Mouse (Mus musculus): ENCODE data around the gene Rtp4. TPM values are rescaled to one million over a fixed set of nuclear protein-coding genes. Genes with fewer than 3 reads are reported as not detected.

Rtp4 gene
- total RNA-seq, 2 experiments from 2014 or later, result 1.4 to 2.0 TPM

DNA sequence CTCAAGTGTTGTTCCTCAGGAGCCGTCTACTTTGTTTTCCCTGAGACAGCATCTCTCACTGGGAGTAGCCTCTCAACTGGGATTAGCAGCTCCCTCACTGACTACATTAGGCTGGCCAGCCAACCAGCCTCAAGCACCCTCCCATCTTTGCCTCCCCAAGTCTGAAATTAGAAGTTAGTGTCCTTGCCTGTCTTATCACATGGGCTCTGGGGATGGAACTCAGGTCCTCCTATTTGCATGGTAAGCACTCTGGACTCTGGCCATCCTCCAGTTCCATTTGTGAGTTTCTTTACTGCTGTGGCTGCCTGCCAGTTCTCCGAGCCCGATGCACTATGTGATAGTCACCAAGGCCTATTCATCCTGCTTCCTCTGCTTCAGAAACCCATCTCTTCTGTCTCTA, 4.3 kb upstream of the Rtp4 start:
- DNase-seq, result no peak

DNA sequence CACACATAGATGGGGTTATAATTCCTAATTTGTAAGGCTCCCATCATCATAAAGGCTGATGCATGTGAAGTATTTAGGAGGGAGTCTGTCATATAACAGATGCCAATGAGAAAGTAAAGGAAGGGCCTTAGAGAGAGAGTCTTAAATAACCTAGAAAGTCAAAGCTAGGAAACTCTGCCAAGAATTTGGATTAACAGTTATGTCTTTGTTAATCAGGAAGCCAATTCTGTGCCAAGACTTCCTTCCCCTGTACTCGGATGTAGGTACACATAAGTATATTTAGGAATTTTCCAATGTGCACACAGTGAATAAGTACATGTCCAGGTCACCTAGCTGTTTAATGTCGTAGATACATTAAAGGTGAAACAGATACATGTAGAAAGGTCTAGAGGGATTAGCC, 3.5 kb upstream of the Rtp4 start:
- no peak for DNase-seq

DNA sequence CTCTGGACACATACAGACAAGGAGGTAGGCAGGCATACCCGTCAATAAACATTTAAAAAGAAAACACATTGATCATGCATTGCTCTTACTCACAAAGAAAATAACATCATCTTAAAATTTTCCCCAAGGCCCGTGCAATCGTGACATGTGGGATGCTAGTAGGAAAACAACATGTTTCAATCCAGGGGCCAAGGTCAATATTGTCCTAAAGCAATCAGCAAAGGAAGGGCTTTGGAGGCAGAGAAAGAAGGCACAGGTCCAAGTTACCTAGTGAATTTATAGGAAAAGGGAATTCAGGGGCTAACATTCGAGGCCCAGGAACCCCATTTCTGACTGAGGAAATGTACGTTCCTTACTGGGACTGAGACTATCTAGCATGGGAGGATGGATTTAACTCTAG, 2.9 kb upstream of the Rtp4 start:
- no peak for DNase-seq

DNA sequence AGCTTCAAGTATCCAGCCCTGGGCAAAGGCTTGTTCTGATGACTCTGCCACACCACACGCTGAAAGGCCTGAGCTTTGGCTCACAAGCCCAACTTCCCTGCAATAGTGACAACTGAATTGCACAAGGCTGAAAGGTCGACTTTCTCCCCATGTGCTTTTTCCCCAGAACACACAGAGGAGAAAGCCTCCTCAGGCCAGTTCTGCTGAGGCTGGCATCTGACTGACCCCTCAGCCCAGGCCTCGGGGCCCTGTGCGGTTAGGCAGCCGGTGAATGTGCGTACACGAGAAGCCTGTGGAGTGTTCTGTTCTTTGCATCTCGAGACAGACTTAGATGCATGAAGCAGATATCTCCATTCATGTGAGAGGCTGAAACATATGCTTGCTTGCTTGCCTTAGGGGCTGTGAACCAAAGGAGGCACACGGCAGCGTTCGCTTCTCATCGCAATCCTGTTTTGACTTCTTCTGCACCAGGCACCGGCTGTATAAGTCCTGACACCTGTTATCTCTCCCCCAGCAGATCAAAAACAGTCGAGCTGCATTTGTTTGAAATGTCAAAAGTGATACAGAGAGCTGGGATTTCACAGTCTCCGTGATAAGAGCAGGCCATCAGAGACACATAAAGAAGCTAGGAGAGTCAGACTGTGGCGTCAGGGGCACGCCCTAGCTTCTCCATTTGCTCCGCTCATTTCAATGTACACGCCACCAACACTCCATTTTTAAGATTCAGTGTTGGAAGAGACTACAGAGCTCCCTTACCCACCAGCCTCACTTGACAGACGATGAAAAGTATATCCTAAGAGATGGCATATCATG, 2.1 kb upstream of the Rtp4 start:
- DNase-seq, result peak in 1 of 2 experiments; percentile 19

DNA sequence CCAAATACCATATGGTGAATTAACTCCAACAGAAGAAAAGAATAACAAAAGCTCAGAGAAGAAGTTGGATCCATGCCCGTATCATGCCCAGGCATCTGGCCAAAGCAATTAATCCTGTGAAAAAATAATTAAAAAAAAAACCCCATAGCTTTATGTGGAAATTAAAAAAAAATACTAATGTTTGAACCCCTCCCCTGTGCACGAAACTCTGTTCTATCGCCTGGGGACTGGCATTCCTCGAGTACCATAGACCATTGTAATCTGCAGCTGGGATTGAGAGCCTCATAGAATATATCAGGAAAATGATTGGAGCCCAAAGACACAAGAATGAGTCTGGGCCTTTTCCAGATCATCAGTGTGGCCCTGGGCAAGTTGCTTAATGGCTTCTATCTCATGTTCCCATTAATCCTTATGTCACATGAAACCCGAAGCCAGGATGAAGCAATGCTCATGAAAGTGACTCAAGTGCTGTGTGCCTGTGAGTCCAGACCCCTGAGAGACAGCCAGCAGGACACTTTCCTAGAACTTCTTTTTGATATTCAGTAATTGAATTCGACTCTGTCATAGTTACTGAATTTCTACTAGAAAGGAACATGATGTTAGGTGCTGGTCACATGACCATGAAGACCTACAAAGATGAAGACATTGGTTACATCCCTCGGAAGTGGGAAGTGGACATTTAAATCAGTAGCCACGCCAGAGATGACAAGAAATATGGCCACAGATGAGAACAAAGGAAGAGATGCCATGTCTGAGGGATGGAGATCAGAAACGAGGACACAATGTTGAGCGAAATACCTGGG, 1.3 kb upstream of the Rtp4 start:
- peak in 1 of 2 experiments; percentile 29 for DNase-seq

DNA sequence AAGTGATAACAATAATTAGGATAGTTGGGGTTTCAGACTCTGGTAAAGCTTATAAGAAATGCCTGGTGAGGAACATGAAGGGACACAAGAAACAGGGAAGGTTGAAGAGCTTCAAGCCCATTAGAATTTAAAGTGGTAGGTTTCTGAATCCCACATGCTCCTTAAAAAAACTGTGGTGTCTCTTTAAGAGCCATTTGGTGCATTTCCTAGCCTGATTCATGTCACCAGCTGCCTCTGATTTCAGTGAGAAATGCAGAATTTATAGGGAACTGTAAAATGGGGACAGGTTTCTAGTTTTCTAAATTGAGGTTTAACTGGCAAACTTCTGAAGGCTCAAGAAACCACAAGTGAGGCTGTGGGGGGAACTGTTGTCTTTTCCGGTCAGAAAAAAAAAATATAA, 320 bp upstream of the Rtp4 start:
- DNase-seq, result no peak

DNA sequence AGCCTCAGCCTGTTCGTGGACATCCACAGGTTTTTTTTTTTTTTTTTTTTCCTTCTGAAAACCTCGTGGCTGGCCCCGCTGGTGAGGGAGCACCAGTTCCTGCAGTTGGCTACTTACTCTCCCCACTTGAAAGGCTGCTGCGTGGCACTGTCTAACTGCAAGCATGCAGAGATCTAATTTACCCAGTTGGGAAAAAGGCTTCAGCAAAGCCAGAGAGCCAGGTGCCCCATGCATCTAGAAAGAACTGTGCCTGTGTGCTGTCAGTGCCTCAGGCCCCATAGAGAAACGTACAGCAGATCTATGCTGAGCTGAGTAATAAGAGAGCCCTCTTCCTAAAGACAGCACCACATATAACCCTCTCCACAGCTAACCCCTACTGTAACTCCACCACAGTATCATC, 1.0 kb downstream of the Rtp4 start:
- no peak for DNase-seq

DNA sequence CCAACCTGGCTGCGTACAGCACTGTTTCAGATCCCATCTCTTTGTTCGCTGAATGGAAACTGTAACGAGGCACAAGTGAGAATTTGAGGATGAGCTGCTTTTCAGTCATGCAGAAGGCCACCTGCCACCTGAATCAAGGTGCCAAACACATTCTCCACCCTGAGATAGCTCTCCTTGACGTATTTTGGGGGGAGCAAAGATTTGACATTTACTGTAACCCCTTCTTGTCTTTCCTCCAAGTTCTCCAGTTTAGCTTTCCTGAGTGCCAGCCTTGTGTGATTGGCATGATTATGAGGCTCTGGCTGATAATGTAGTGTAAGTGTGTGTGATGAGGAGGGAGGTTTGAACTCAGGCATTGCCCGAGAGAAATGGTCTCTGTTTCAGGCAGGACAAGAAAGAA, 2.0 kb downstream of the Rtp4 start:
- DNase-seq, result no peak

DNA sequence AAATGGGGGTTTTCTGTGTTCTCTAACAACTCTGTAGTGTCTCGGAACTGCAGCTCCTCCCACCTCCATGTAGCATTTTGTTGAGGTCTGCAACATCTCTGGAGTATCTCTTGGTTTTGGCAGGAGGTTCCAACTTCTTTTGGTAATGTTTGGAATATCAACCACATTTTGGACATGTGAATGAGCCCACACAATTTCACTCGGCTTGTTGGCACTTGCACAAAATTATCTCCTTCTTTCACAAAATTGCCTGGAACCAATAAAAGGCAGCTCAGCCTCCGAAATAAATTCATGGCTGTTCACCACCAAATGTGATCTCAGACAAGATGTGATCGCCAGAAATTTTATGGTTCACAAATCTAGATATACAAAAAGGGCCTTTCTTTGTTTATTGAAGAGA, 9.1 kb downstream of the Rtp4 start:
- DNase-seq, result no peak

DNA sequence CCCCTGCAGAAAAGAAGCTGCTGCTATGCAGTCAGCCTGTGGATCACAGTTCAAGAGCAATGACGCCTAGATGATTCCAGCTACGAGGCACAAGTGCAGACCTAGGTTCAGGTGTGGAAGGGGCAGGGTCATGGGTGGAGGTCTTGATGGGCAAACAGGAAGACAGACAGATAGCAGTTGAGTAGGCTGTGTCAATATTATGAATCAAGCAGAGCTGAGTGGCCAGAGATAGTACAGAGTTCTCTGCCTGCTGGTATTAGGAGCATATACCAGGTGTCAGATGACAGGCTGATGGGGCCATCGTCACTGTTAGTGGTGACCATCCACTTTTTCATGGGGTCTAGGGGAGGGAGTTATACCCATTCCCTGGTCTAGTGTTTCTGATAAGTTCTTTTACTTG, 13.6 kb downstream of the Rtp4 start:
- no peak for DNase-seq

DNA sequence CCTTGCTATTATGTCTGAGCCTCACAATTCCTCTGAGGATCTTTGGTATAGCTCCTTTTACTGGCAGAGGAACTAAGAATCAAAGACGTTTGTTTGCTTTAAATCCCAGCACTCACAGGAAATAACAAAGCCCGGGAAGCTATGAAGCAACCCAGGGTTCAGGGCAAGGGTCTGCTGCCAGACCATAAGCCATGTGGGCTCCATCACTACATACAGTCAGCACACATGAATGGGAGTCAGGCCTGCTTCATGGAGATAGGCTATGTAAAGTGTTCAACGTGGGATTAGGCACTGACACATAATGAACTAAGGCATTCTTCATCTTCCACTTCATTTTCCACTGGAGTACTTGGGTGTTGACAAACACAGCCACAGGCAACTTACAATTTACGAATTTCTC, 21.0 kb downstream of the Rtp4 start:
- DNase-seq, result no peak

DNA sequence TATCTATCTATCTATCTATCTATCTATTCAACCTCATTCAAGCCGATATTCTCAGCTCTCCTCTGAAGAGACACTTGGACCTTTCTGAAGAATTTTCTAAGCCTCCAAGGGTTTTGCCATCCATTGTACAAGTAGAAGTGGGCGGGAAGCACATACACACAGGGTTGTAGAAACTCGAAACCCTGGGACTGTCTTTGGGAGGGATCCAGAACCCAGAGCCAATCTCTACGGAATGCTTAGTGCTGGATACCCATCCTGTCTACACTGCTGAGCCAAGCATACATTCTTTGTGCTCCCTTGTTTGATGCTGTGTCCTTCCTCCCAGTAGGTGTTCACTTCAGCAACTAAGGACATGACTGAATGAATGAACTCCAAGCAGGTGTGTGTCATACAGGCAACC, 22.8 kb downstream of the Rtp4 start:
- DNase-seq, result no peak

DNA sequence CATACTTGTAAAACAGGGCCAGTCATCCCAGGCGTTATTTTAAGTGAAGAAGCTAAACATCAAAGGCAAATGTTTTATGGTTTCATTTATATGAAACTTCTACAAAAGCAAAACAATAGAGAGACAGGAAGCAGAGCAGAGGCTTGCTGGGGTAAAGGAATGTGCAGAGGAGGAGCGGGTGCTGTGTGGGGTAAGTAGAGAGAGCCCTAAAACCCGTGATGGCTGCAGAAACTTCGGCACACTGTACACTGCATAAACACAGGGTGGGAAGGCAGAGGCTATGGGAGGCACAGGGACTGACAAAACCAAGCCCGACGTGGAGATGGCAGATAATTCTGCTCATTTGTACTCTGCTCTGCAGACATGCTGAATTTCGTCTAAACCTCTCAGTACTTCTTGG, 24.3 kb downstream of the Rtp4 start:
- DNase-seq, result no peak

DNA sequence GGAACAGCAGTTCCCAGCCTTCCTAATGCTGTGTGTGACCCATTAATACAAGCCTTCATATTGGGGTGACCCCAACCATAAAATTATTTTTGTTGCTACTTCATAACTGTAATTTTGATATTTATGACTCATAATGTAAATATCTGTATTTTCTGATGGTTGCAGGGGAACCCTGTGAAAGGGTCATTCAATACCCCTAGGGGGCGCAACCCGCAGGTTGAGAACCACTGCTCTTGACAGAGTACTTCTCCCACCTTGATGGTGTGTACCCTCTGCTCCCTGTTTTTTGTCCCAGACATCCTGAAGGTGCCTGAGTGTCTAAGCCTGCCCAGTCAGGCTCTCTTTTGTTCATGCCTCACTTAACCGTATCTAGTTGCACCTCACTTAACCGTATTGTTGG, 27.7 kb downstream of the Rtp4 start:
- DNase-seq, result no peak

DNA sequence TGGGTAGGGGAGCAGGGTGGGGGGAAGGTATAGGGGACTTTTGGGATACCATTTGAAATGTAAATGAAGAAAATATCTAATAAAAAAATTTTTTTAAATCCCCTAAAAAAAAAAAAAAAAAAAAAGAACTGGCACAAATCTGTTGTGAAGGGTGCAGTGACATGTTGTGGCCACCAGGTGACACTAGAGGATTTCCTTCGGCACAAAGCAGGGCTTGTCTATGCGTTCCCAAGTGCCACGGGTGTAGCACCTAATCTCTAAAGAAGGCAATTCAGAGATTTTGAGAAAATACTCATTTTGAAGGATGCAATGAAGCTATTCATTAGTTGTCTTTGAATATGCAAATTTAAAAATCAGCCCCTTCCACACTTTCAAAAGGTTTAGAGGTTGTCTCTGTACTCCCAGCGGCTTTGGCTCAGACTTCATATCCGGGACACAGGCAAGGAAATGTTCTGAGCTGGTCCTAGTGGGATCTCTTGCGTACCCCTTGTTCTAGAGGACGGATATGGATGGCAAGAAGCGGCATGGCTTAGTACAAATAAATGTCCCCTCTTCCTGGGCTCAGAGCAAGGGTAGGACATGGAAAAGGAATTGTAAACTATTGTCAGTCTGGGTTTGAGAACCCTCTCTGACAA, 30.4 kb downstream of the Rtp4 start:
- DNase-seq, result peak; percentile 32 to 54

DNA sequence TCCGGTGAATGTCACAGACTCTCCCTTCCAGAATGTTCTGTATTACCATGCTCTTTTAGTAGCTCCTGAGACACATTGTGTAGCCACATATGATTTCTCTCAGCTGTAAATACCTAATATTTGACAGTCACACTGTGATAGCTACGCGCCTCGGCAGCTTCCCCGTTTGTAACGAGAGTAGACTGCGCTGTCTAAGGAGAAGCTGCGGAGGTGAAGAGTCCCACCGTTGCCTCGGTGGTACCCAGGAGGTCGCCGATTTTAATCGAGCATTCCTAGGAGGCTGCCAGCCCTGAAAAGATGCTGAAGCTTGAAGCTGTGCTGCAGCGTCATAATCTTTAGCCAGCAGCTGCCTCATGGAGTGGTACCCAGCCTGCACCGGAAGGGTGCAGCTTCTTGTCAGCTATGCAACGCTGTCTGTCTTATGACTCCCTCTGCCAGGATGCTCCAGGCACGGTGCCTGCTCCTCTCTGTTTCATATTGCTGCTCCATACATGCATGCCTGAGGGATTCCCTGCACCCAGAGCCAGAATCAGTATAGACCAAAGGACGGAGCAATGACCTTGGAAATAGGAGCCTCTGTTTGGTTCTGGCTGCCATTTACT, 31.0 kb downstream of the Rtp4 start:
- DNase-seq, result no peak

DNA sequence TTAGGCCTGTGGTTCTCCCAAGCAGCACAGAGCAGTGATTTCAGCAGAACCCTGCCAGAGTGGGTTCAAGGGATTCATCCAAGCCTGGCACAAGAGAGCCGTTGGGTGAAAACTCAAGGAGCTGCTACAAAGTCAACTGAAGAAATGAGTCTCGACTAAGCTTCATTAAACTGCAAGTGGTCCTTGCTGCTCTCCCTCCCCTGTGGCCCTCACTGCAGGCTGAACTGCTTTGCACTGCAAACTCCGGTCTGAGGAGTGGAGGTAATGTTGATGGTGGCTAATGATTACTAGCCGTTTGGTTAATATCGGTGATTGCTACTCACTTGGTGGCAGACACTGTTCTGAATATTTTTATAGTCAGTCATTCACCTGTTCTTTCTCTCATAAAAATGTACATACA, 34.6 kb downstream of the Rtp4 start:
- DNase-seq, result no peak

DNA sequence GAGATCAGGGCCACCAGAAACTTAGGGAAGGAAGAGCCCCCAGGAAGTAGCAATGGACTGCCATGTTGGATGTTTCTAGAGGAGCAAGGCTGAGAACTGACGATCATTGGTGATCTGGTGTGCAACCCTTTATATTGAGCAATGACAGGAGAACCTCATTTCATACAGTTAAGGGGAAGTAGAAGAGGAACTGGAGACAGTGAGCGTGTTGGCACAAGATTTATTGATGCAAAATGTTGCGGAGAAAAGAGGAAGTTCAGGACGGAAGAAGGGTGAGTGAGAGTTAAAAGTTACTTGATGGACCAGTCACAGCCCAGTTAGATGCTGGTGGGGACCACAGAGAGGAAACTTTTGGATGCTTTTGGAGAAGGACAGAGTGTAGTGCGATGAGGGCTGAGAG, 37.1 kb downstream of the Rtp4 start:
- no peak for DNase-seq

DNA sequence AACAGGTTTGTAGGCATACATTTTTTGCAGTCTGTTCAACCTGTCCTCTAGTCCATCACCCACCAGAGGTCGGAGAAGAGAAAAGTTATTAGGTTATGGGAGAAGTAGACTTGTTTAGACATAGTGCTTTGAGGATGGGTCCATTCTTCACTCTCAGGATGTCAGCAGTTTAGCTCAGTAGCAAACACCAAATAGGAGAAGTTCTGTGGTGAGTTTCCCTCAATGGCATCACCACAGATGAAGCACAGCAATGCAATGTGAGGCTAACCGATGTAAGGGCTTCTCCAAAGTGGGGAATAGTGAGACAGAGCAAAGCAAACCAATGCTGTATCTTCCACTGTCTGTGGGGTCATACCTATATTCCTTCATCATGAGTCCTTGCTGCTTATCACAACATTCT, 37.6 kb downstream of the Rtp4 start:
- DNase-seq, result no peak

DNA sequence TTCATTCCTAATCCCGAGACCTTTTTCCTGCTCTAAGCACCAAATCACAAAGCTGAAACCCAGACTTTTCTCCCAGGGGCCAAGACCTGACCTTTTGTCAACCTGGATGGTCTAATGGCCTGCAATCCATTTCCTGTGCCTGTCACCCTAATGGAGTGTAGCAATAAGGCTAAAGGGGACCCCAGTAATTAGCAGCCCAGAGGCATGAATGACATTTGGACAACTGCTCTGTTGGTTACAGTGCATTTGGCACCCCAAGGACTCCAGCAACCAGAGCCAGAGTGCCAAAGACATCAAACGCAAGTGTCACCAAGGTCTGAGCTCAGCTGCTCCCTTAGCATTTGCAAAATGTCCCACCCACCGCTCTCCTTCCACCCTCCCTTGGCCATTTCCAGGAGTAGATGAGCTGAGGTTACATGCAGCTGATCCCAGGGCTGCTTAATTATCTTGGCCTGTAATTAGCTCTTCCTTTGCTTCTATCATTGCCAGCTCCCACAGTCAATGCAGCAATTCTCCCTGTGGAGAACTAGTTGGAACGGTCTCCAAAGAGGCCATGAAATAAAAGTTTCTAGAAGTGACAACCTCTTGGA, 48.4 kb downstream of the Rtp4 start:
- DNase-seq, result no peak

DNA sequence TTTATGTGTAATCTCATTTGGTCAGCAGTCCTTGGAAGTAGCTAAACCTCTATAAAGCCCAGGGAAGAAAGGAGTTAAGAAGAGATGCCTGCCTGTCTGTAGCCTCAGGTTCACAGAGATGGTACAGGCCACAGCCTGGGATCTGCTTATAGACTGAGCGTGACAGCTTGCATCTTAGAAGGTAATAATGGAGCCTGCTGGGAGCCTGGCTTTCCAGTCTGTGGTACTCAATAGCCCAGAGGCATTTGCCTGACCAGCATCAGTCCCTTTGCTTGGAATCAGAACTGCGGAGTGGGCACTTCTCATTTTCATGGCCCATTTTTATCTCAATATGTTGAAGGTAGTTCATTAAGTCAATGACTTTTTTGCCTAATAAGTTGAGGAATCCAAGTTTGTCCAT, 54.5 kb downstream of the Rtp4 start:
- no peak for DNase-seq

Data from layer of hippocampus, postnatal 36 days (tissue).